Mouse (Mus musculus): ENCODE results near the gene Slc25a25. TPM values are rescaled to one million over a fixed set of nuclear protein-coding genes. Genes with fewer than 3 reads are reported as not detected.
A peak's percentile ranks its signal among the peaks of the same experiment; 100 is the strongest.

Slc25a25 gene
- polyA plus RNA-seq, 1 experiment from 2014 or later = 22.9 TPM

DNA sequence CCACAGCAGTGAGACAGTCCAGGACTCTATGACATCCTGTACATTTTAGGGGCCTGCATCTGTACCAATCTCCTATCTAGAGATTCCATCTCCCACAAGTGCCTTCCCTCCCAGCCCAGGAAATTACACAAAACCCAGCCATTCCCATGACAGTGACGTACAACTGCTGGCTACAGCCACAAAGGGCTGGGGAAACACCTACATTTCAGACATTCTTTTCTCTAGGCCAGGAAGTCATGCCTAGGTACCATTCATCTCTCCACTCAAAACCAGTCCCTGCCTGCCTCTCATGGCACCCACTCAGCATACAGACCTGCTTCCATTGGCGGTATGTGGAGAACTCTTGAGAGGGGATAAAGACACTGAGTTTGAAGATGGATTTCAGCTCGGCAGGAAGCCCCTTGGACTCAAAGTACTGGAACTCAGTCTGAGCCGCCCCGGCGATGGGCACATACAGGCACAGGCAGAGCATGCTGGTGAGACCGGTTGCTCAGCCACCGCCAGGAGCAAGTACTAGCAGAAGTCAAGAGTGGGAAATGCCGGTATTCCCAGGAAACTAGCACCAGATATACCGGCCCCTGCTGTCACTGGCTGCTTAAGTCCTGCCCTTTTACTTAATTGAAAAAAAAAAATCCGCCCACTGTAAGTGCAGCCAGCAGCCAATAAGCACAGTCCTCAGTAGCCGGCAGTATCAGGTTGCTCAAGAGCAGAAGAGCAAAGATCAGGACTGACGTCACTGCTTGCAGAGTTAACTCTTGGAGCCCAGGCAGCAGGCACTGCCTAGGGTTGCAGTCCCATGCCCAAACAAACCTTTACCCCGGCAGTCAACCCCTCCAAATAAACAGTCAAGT, 27.5 kb downstream of the Slc25a25 start:
- H3K9ac ChIP-seq = peak overlapping the region; percentile 37

GRCm38 (mm10) chr2:32421851-32422251, 29.4 kb downstream of the Slc25a25 start:
- H3K36me3 ChIP-seq = peaks cover 44% of the 10 kb centered on the region
- H3K9ac ChIP-seq = no peak overlapping the region
- no peak overlapping the region for H3K4me2 ChIP-seq (replicated peaks)
- 90% methylated on average over 6 of the region's 6 CpGs for WGBS
- no peaks in the 10 kb centered on the region for H3K27me3 ChIP-seq
- ATAC-seq (ENCODE audit: low FRiP score, low read depth) = no peak
- H3K4me3 ChIP-seq = no peak overlapping the region
- peaks cover 40% of the 10 kb centered on the region for H3K4me1 ChIP-seq
- no peaks in the 10 kb centered on the region for H3K9me3 ChIP-seq
- H3K27ac ChIP-seq = no peak overlapping the region

More for the DNA sequence above, 27.5 kb downstream of the Slc25a25 start:
- peak overlapping the region; percentile 84 for H3K27ac ChIP-seq
- peaks cover 26% of the 10 kb centered on the region for H3K36me3 ChIP-seq
- H3K4me1 ChIP-seq = peaks cover 53% of the 10 kb centered on the region
- WGBS = under 1% methylated on average over 14 of the region's 14 CpGs
- H3K9me3 ChIP-seq = no peaks in the 10 kb centered on the region
- no peaks in the 10 kb centered on the region for H3K27me3 ChIP-seq
- H3K4me2 ChIP-seq (replicated peaks) = peak overlapping the region; percentile 78
- H3K4me3 ChIP-seq = peak overlapping the region; percentile 39
- ATAC-seq (ENCODE audit: low FRiP score, low read depth) = peak; percentile 94

DNA sequence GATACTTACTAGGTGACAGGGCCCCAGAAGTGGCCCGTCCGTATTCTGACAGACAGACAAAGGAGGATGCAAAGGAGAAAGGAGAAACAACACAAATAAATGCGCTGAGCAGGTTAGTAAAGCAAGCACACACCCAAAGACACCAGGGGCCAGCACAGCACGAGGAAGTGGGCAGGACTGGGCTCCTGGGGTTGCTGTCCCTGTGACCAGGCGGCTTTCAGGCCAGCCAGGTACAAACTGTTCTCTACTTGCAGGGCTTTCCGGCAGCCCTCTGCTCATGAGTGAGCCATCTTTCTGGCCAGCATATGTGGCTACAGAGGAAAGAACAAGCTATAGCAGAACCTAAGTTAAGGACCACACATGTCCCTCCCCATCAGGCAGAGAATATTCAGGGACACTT, 30.6 kb downstream of the Slc25a25 start:
- no peaks in the 10 kb centered on the region for H3K9me3 ChIP-seq
- H3K4me2 ChIP-seq (replicated peaks) = no peak overlapping the region
- H3K9ac ChIP-seq = no peak overlapping the region
- no peak overlapping the region for H3K4me3 ChIP-seq
- no peak for ATAC-seq (ENCODE audit: low FRiP score, low read depth)
- no peak overlapping the region for H3K27ac ChIP-seq
- WGBS = 87% methylated on average over 6 of the region's 6 CpGs
- peaks cover 39% of the 10 kb centered on the region for H3K4me1 ChIP-seq
- peaks cover 56% of the 10 kb centered on the region for H3K36me3 ChIP-seq
- H3K27me3 ChIP-seq = no peaks in the 10 kb centered on the region

GRCm38 (mm10) chr2:32420066-32420608, 31.1 kb downstream of the Slc25a25 start:
- peaks cover 34% of the 10 kb centered on the region for H3K4me1 ChIP-seq
- H3K27ac ChIP-seq = no peak overlapping the region
- WGBS = 89% methylated on average over 12 of the region's 12 CpGs
- no peak overlapping the region for H3K4me3 ChIP-seq
- H3K4me2 ChIP-seq (replicated peaks) = no peak overlapping the region
- no peaks in the 10 kb centered on the region for H3K9me3 ChIP-seq
- no peaks in the 10 kb centered on the region for H3K27me3 ChIP-seq
- ATAC-seq (ENCODE audit: low FRiP score, low read depth) = no peak
- H3K9ac ChIP-seq = no peak overlapping the region
- peaks cover 62% of the 10 kb centered on the region for H3K36me3 ChIP-seq

- Histone ChIP-seq H3K36me3 (peaks cover 69% of the 10 kb centered on the region), H3K9ac (no peak overlapping the region), H3K27me3 (no peaks in the 10 kb centered on the region), H3K27ac (no peak overlapping the region), H3K4me3 (no peak overlapping the region), H3K4me1 (peaks cover 26% of the 10 kb centered on the region), H3K4me2 (replicated peaks) (no peak overlapping the region), H3K9me3 (no peaks in the 10 kb centered on the region)
- 92% methylated on average over 3 of the region's 3 CpGs for WGBS
- ATAC-seq (ENCODE audit: low FRiP score, low read depth) = no peak
These were observed 31.9 kb downstream of the Slc25a25 start for GRCm38 (mm10) chr2:32419359-32419758.

DNA sequence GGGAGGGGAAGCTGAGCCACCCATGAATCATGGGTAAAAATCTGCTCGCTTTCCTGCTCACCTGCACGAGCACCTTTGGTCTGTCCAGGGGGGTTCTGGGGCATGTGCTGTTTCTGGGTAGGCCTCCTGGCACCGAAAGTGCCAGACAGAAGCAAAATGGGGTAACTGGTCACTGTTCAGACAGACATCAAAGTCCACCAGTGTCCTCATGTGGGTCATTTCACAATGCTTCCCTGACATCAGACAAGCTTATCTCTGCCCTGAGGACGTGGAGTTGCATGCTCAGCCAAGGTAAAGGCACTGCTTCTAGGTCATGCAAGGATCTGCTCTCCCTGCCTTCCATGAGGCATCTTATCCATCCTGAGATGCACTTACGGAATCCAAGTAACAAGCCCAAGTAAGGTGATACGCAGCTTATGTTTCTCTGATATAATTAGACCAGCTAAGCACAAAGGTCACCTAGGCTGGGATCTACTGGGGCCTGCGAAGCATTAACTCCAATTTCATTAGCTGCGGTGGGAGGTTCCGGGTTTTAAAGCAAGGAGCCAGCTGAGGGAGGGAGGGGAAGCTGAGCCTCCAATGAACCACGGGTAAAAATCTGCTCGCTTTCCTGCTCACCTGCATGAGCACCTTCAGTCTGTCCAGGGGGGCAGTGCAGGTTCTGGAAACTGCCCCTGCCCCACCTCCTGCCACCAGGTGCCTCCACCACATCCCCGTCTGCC, 32.7 kb downstream of the Slc25a25 start:
- Histone ChIP-seq H3K9ac (no peak overlapping the region), H3K27ac (no peak overlapping the region), H3K4me2 (replicated peaks) (no peak overlapping the region), H3K27me3 (no peaks in the 10 kb centered on the region), H3K36me3 (peaks cover 76% of the 10 kb centered on the region), H3K9me3 (no peaks in the 10 kb centered on the region), H3K4me1 (peaks cover 20% of the 10 kb centered on the region), H3K4me3 (no peak overlapping the region)
- WGBS = 71% methylated on average over 12 of the region's 12 CpGs
- ATAC-seq (ENCODE audit: low FRiP score, low read depth) = no peak

- no peak overlapping the region for H3K4me3 ChIP-seq
- WGBS = 88% methylated on average over 8 of the region's 8 CpGs
- no peaks in the 10 kb centered on the region for H3K27me3 ChIP-seq
- no peak overlapping the region for H3K9ac ChIP-seq
- no peak for ATAC-seq (ENCODE audit: low FRiP score, low read depth)
- peaks cover 80% of the 10 kb centered on the region for H3K36me3 ChIP-seq
- peaks cover 9% of the 10 kb centered on the region for H3K4me1 ChIP-seq
- no peak overlapping the region for H3K4me2 ChIP-seq (replicated peaks)
- H3K27ac ChIP-seq = no peak overlapping the region
- H3K9me3 ChIP-seq = no peaks in the 10 kb centered on the region
These were observed 33.8 kb downstream of the Slc25a25 start for GRCm38 (mm10) chr2:32417486-32417885.

GRCm38 (mm10) chr2:32416556-32416955, 34.7 kb downstream of the Slc25a25 start:
- no peak overlapping the region for H3K4me3 ChIP-seq
- no peaks in the 10 kb centered on the region for H3K4me1 ChIP-seq
- no peaks in the 10 kb centered on the region for H3K27me3 ChIP-seq
- no peaks in the 10 kb centered on the region for H3K9me3 ChIP-seq
- H3K36me3 ChIP-seq = peaks cover 80% of the 10 kb centered on the region
- H3K4me2 ChIP-seq (replicated peaks) = no peak overlapping the region
- no peak overlapping the region for H3K27ac ChIP-seq
- WGBS = 80% methylated on average over 2 of the region's 2 CpGs
- H3K9ac ChIP-seq = no peak overlapping the region
- no peak for ATAC-seq (ENCODE audit: low FRiP score, low read depth)

DNA sequence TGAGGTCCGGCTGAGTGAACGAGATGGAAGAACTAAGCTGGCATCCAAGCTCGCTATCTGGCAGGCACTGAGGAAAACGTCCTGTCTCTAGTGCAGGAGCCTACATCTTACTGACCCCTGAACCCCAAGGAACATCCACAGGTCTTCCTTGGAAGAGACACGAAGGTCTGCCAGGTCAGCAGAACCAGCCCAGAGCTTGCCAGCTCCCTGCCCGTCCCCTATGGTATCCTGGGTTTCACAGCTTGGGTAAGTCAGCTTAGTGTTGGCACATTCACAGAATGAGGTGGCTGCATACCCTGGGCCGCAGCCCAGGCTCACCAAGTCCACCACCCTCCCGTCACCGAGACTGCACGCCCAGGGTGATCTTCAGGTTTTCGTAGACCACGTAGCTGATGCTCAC, 35.4 kb downstream of the Slc25a25 start:
- H3K4me1 ChIP-seq = no peaks in the 10 kb centered on the region
- no peaks in the 10 kb centered on the region for H3K27me3 ChIP-seq
- no peaks in the 10 kb centered on the region for H3K9me3 ChIP-seq
- peaks cover 75% of the 10 kb centered on the region for H3K36me3 ChIP-seq
- H3K27ac ChIP-seq = no peak overlapping the region
- H3K4me3 ChIP-seq = no peak overlapping the region
- ATAC-seq (ENCODE audit: low FRiP score, low read depth) = no peak
- 93% methylated on average over 12 of the region's 12 CpGs for WGBS
- H3K9ac ChIP-seq = no peak overlapping the region
- no peak overlapping the region for H3K4me2 ChIP-seq (replicated peaks)

DNA sequence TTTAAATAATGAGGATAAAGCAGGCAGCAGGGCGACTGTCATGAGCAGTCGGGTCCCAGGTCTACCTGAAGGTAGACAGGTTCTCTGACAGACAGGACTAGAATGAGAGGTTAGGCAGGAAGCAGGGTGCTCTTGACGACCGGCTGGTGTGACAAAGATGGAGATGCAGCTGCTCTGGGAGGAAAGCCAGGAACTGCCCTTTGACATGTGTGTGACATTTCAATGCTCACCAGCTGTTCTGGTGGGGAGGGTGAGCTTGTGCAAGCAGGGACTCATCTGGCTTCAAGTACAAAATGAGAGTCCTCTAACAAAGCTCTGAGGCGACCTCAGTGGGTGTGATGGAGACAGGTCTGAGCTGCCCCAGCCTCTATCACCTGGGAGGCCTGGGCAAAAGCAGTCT, 37.3 kb downstream of the Slc25a25 start:
- 41% methylated on average over 5 of the region's 5 CpGs for WGBS
- no peak overlapping the region for H3K4me3 ChIP-seq
- no peak overlapping the region for H3K4me2 ChIP-seq (replicated peaks)
- ATAC-seq (ENCODE audit: low FRiP score, low read depth) = no peak
- no peak overlapping the region for H3K27ac ChIP-seq
- H3K9ac ChIP-seq = no peak overlapping the region
- peaks cover 6% of the 10 kb centered on the region for H3K4me1 ChIP-seq
- no peaks in the 10 kb centered on the region for H3K9me3 ChIP-seq
- peaks cover 56% of the 10 kb centered on the region for H3K36me3 ChIP-seq
- H3K27me3 ChIP-seq = no peaks in the 10 kb centered on the region

GRCm38 (mm10) chr2:32412742-32413531, 38.3 kb downstream of the Slc25a25 start:
- H3K27me3 ChIP-seq = no peaks in the 10 kb centered on the region
- 86% methylated on average over 6 of the region's 6 CpGs for WGBS
- peaks cover 13% of the 10 kb centered on the region for H3K4me1 ChIP-seq
- no peak overlapping the region for H3K9ac ChIP-seq
- no peaks in the 10 kb centered on the region for H3K9me3 ChIP-seq
- no peak for ATAC-seq (ENCODE audit: low FRiP score, low read depth)
- H3K27ac ChIP-seq = no peak overlapping the region
- H3K4me2 ChIP-seq (replicated peaks) = no peak overlapping the region
- H3K36me3 ChIP-seq = peaks cover 47% of the 10 kb centered on the region
- no peak overlapping the region for H3K4me3 ChIP-seq

- Histone ChIP-seq H3K9me3 (no peaks in the 10 kb centered on the region), H3K4me3 (no peak overlapping the region), H3K9ac (no peak overlapping the region), H3K4me1 (peaks cover 13% of the 10 kb centered on the region), H3K27me3 (no peaks in the 10 kb centered on the region), H3K27ac (no peak overlapping the region), H3K4me2 (replicated peaks) (no peak overlapping the region), H3K36me3 (peaks cover 31% of the 10 kb centered on the region)
- WGBS = 81% methylated on average over 7 of the region's 7 CpGs
- no peak for ATAC-seq (ENCODE audit: low FRiP score, low read depth)
These were observed 39.8 kb downstream of the Slc25a25 start for GRCm38 (mm10) chr2:32411407-32411806.
